Mouse (Mus musculus) heart, embryonic 10.5 days (tissue): Measurements from ENCODE around the gene Slc17a2. TPM values are rescaled to one million over a fixed set of nuclear protein-coding genes. Genes with fewer than 3 reads are reported as not detected.

Source experiments
- DNase-seq: peaks from one replicate; pipeline ENCODE4 v3.0.0-alpha.2; 2017; ENCODE audit warnings: low spot score
- H3K27ac ChIP-seq: fragments of 300-500 bp; sonication (generic); 2 replicates; pipeline ENCODE4 v1.5.1; 2016; ENCODE audit warnings: mild to moderate bottlenecking
- H3K27me3 ChIP-seq: fragments of 300-500 bp; sonication (generic); 2 replicates; pipeline ENCODE4 v1.6.1; 2016; ENCODE audit warnings: mild to moderate bottlenecking; ENCODE audit not compliant: poor library complexity, insufficient read depth, severe bottlenecking
- H3K36me3 ChIP-seq: fragments of 300-500 bp; sonication (generic); 2 replicates; pipeline ENCODE4 v1.6.1; 2016; ENCODE audit warnings: mild to moderate bottlenecking, moderate library complexity
- H3K4me1 ChIP-seq: fragments of 300-500 bp; sonication (generic); 2 replicates; pipeline ENCODE4 v1.6.1; 2016; ENCODE audit warnings: mild to moderate bottlenecking
- H3K4me3 ChIP-seq: fragments of 300-500 bp; sonication (generic); 2 replicates; pipeline ENCODE4 v1.5.1; 2016; ENCODE audit warnings: mild to moderate bottlenecking, moderate library complexity
- H3K9me3 ChIP-seq: fragments of 300-500 bp; sonication (generic); 2 replicates; pipeline ENCODE4 v1.6.1; 2016; ENCODE audit warnings: mild to moderate bottlenecking, moderate library complexity
- WGBS: fragments of 180-500 bp; shearing (Covaris S2); methylation state at CpG from one replicate; pipeline ENCODE4 v1.1.7; 2016; 5-methylcytosine and 5-hydroxymethylcytosine counted together
- polyA plus RNA-seq: library from polyadenylated mRNA; unstranded; fragments of >200 nt; fragmentation: Nextera tagmentation; extraction: Ambion mirVana; gene quantifications from 2 replicates; pipeline ENCODE4 v1.2.1, GENCODE M21; 2016

The Slc17a2 gene
- polyA plus RNA-seq, 1 experiment from 2014 or later = 0.09 TPM

DNA sequence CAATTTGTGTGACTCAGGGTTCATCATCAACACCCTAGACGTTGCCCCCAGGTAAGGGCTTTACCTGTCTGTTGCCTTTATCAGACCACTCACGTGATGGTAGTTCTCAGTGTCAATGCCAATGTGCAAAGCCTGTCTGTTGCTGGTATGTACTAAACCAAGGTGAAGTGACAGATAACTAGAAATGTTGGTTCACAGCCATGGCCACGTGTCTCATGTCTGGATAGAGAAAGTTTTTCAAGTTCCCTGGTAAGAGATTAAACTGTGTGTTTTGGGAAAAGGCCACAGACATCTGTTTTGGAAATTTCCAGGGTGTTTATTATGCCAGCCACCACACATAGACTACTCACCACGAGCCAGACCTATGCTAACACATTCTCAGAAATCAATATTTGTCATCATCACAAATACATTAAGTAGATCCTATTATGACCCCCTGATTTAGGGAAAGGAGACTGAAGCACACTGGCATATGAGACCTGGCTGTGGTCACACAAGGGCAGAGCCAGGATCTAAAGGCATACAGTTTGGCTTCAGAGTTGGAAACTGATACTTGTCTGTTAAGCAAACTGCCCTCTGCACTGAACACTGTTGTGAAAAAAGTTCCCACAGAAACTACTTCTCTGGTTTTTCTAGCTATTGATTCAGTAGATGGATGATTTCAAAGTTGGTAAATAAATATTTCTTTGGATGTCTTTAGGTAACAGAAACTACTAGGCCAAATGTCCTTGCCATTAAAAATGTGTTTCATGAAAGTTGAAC is 13.6 kb downstream of the Slc17a2 start:
- H3K36me3 ChIP-seq = no peaks in the 10 kb centered on the region
- no peaks in the 10 kb centered on the region for H3K9me3 ChIP-seq
- H3K4me1 ChIP-seq = 0 out of 2 replicates have a peak, but pooled peaks cover 3% of the 10 kb centered on the region
- 69% methylated on average over 4 of the region's 4 CpGs for WGBS
- H3K27me3 ChIP-seq = no peaks in the 10 kb centered on the region
- H3K27ac ChIP-seq = no peak overlapping the region
- DNase-seq = no peak
- no peak overlapping the region for H3K4me3 ChIP-seq

GRCm38 (mm10) chr13:23822213-23822612 is 15.4 kb downstream of the Slc17a2 start:
- no peak overlapping the region for H3K27ac ChIP-seq
- no peak overlapping the region for H3K4me3 ChIP-seq
- H3K36me3 ChIP-seq = no peaks in the 10 kb centered on the region
- H3K27me3 ChIP-seq = no peaks in the 10 kb centered on the region
- 0 out of 2 replicates have a peak, but pooled peaks cover 3% of the 10 kb centered on the region for H3K4me1 ChIP-seq
- H3K9me3 ChIP-seq = no peaks in the 10 kb centered on the region
- WGBS = 35% methylated on average over 3 of the region's 3 CpGs
- no peak for DNase-seq

- no peak for DNase-seq
- Histone ChIP-seq H3K36me3 (no peaks in the 10 kb centered on the region), H3K4me3 (no peak overlapping the region), H3K27me3 (no peaks in the 10 kb centered on the region), H3K9me3 (no peaks in the 10 kb centered on the region), H3K4me1 (0 out of 2 replicates have a peak, but pooled peaks cover 3% of the 10 kb centered on the region), H3K27ac (no peak overlapping the region)
- WGBS = 73% methylated on average over 3 of the region's 3 CpGs
Measured at GRCm38 (mm10) chr13:23826606-23827005, 19.8 kb downstream of the Slc17a2 start.

DNA sequence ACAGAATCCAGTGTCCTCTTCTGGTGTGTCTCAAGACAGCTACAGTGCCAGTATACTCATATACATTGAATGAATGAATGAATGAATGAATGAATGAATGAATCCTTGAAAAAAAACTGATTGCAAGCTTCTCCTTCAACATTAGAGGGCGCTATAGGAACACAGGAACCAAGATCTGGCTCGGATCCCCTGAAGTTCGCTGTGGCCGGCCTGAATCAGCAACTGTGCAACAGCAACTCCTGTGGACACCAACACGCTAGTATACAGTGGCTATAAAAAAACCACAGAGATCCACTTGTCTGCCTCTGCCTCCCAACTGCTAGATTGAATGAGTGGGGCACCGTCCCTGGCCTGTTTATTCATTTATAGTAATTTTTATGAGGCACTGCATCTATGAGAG is 26.3 kb downstream of the Slc17a2 start:
- no peak for DNase-seq
- 18% methylated on average over 6 of the region's 6 CpGs for WGBS
- H3K27me3 ChIP-seq = no peaks in the 10 kb centered on the region
- H3K36me3 ChIP-seq = no peaks in the 10 kb centered on the region
- H3K4me1 ChIP-seq = no peaks in the 10 kb centered on the region
- no peak overlapping the region for H3K27ac ChIP-seq
- H3K4me3 ChIP-seq = no peak overlapping the region
- no peaks in the 10 kb centered on the region for H3K9me3 ChIP-seq

- WGBS = 85% methylated on average over 5 of the region's 5 CpGs
- no peaks in the 10 kb centered on the region for H3K27me3 ChIP-seq
- H3K27ac ChIP-seq = no peak overlapping the region
- no peak overlapping the region for H3K4me3 ChIP-seq
- no peaks in the 10 kb centered on the region for H3K9me3 ChIP-seq
- no peaks in the 10 kb centered on the region for H3K36me3 ChIP-seq
- no peaks in the 10 kb centered on the region for H3K4me1 ChIP-seq
- no peak for DNase-seq
Measured at GRCm38 (mm10) chr13:23834836-23835235, 28.0 kb downstream of the Slc17a2 start.

GRCm38 (mm10) chr13:23836630-23837029 is 29.8 kb downstream of the Slc17a2 start:
- no peak overlapping the region for H3K4me3 ChIP-seq
- H3K27me3 ChIP-seq = no peaks in the 10 kb centered on the region
- 85% methylated on average over 5 of the region's 5 CpGs for WGBS
- H3K4me1 ChIP-seq = no peaks in the 10 kb centered on the region
- no peak for DNase-seq
- no peaks in the 10 kb centered on the region for H3K9me3 ChIP-seq
- no peak overlapping the region for H3K27ac ChIP-seq
- H3K36me3 ChIP-seq = no peaks in the 10 kb centered on the region

DNA sequence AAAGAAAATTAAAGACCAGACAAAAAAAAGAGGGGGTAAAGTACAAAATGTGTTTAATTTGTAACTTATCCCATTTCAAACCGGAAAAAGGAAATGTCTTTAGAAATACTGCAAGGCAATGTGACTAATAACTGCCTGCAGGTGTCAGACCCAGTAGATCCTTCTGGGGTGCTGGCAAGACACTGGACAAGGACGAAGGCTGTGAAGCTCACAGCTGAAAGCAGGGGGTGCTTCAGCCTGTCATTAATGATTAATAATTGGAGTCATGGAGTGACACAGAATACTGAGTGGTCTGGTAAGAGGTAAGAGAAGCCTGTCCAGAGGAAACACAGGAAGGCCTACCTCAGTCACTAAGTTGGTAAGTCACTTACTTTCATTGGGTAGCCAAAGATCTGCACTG is 32.5 kb downstream of the Slc17a2 start, which contains the start of gene Slc17a3:
Gene Slc17a3 (plus strand): TSS at position 127 of the 400 bp plus-strand sequence.
- 69% methylated on average over 2 of the region's 2 CpGs for WGBS
- H3K9me3 ChIP-seq = no peaks in the 10 kb centered on the region
- H3K4me1 ChIP-seq = no peaks in the 10 kb centered on the region
- no peak for DNase-seq
- no peak within 1 kb of the TSS for H3K27ac ChIP-seq
- no peak within 1 kb of the TSS for H3K4me3 ChIP-seq
- H3K27me3 ChIP-seq = 0 out of 2 replicates have a peak, but pooled peaks cover 4% of the 10 kb centered on the region
- H3K36me3 ChIP-seq = no peaks in the 10 kb centered on the region

GRCm38 (mm10) chr13:23845851-23846250 is 39.1 kb downstream of the Slc17a2 start:
- Histone ChIP-seq H3K27ac (no peak overlapping the region), H3K9me3 (no peaks in the 10 kb centered on the region), H3K36me3 (no peaks in the 10 kb centered on the region), H3K27me3 (0 out of 2 replicates have a peak, but pooled peaks cover 4% of the 10 kb centered on the region), H3K4me3 (no peak overlapping the region), H3K4me1 (no peaks in the 10 kb centered on the region)
- DNase-seq = no peak
- 84% methylated on average over 4 of the region's 4 CpGs for WGBS

DNA sequence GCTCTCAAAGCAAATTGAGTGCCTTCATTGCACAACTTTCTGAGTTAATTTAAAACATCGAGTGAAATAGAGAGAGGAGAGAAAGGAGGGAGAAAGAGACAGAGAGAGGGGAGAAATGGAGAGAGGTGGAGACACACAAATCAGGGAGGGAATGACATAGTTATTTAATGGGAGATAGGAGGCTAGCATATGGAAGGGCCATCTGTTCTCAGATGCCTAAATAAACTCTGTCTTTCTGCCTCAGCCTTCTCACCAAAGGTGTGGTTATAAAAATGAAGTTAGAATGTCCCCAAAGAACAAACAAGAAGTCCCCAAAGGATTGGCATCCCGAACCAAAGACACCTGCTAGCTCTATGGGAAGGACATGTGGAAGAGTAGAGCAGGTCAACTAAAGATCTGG is 42.5 kb downstream of the Slc17a2 start:
- Histone ChIP-seq H3K36me3 (no peaks in the 10 kb centered on the region), H3K27me3 (no peaks in the 10 kb centered on the region), H3K27ac (no peak overlapping the region), H3K4me1 (no peaks in the 10 kb centered on the region), H3K4me3 (no peak overlapping the region), H3K9me3 (no peaks in the 10 kb centered on the region)
- no peak for DNase-seq
- 79% methylated on average over 2 of the region's 2 CpGs for WGBS

- no peak for DNase-seq
- peaks cover 8% of the 10 kb centered on the region; the same call in 1 of the 2 replicates for H3K27me3 ChIP-seq
- 66% methylated on average over 3 of the region's 3 CpGs for WGBS
Measured at GRCm38 (mm10) chr13:23856401-23856800, 49.6 kb downstream of the Slc17a2 start.

DNA sequence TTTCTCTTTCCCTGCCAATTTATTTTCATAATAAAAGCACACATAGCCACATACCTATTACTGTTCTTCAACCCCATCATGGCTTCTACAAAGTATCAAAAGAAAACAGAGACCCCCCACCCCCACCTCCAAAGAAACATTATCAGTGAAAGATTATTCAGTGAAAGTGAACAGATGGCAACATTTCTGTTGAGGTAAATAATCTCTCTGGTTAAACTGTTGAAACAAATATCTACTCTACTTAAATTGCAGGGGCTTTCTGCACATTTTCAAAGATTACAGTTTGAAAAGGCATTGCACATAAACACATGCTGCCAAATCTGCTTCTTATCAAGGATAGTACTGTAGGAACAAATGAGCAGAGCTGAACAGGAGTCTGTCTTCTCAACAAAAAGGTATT is 55.0 kb downstream of the Slc17a2 start:
- Histone ChIP-seq H3K4me1 (peaks cover 6% of the 10 kb centered on the region), H3K9me3 (no peaks in the 10 kb centered on the region), H3K4me3 (no peak overlapping the region)

More at GRCm38 (mm10) chr13:23856401-23856800, 49.6 kb downstream of the Slc17a2 start:
- H3K4me3 ChIP-seq = no peak overlapping the region
- H3K36me3 ChIP-seq = no peaks in the 10 kb centered on the region
- H3K27ac ChIP-seq = no peak overlapping the region
- H3K9me3 ChIP-seq = no peaks in the 10 kb centered on the region
- no peaks in the 10 kb centered on the region for H3K4me1 ChIP-seq

GRCm38 (mm10) chr13:23864711-23865110 is 57.9 kb downstream of the Slc17a2 start:
- H3K27ac ChIP-seq = no peak overlapping the region
- peaks cover 2% of the 10 kb centered on the region; the same call in 1 of the 2 replicates for H3K27me3 ChIP-seq
- DNase-seq = no peak
- peaks cover 6% of the 10 kb centered on the region for H3K4me1 ChIP-seq
- H3K36me3 ChIP-seq = no peaks in the 10 kb centered on the region
- no peaks in the 10 kb centered on the region for H3K9me3 ChIP-seq
- WGBS = 79% methylated on average over 9 of the region's 9 CpGs
- no peak overlapping the region for H3K4me3 ChIP-seq

More for the DNA sequence above, 55.0 kb downstream of the Slc17a2 start:
- H3K27me3 ChIP-seq = peaks cover 8% of the 10 kb centered on the region; the same call in 1 of the 2 replicates
- DNase-seq = no peak
- H3K36me3 ChIP-seq = no peaks in the 10 kb centered on the region
- no peak overlapping the region for H3K27ac ChIP-seq

GRCm38 (mm10) chr13:23866086-23866710 is 59.4 kb downstream of the Slc17a2 start:
- Histone ChIP-seq H3K4me1 (peaks cover 6% of the 10 kb centered on the region), H3K27ac (no peak overlapping the region), H3K9me3 (no peaks in the 10 kb centered on the region), H3K36me3 (no peaks in the 10 kb centered on the region), H3K4me3 (no peak overlapping the region), H3K27me3 (no peaks in the 10 kb centered on the region)
- WGBS = 69% methylated on average over 9 of the region's 9 CpGs
- DNase-seq = no peak
